Mouse (Mus musculus) liver, embryonic 12.5 days (tissue): ENCODE data around the gene Olfr1387. TPM values are rescaled to one million over a fixed set of nuclear protein-coding genes. Genes with fewer than 3 reads are reported as not detected.

Source experiments
- polyA plus RNA-seq: library from polyadenylated mRNA; unstranded; fragments of >200 nt; fragmentation: Nextera tagmentation; extraction: Ambion mirVana; gene quantifications from 2 replicates; pipeline ENCODE4 v1.2.1, GENCODE M21; 2016

Olfr1387 gene
- polyA plus RNA-seq, 1 experiment from 2014 or later, result not detected

Other genes with a start within 250 kb of the Olfr1387 start
- 35.4 and 35.7 TPM in 2 replicates for gene Mgat1, start 211.2 kb upstream of the Olfr1387 start, polyA plus RNA-seq
- gene Olfr1393, start 177.0 kb upstream of the Olfr1387 start, polyA plus RNA-seq, result 0.05 and 0.10 TPM in 2 replicates
- gene Olfr1392, start 170.1 kb upstream of the Olfr1387 start, polyA plus RNA-seq, result not detected in 2 replicates
- not detected in 2 replicates for gene Olfr10, start 150.6 kb upstream of the Olfr1387 start, polyA plus RNA-seq
- gene Olfr1391, start 132.6 kb upstream of the Olfr1387 start, polyA plus RNA-seq, result not detected in 2 replicates
- not detected in 2 replicates for gene Olfr1390, start 120.2 kb upstream of the Olfr1387 start, polyA plus RNA-seq
- gene Olfr1389, start 32.3 kb upstream of the Olfr1387 start, polyA plus RNA-seq, result not detected in 2 replicates
- 0.07 and 0.11 TPM in 2 replicates for gene Olfr1388, start 18.7 kb upstream of the Olfr1387 start, polyA plus RNA-seq
- not detected in 2 replicates for gene Olfr1386, start 9.7 kb downstream of the Olfr1387 start, polyA plus RNA-seq
- gene Olfr1385, start 33.7 kb downstream of the Olfr1387 start, polyA plus RNA-seq, result not detected in 2 replicates
- not detected in 2 replicates for gene Olfr1384, start 51.4 kb downstream of the Olfr1387 start, polyA plus RNA-seq
- not detected in 2 replicates for gene Olfr1383, start 64.3 kb downstream of the Olfr1387 start, polyA plus RNA-seq
- not detected in 2 replicates for gene Olfr1382, start 72.9 kb downstream of the Olfr1387 start, polyA plus RNA-seq
- gene Olfr1381, start 88.1 kb downstream of the Olfr1387 start, polyA plus RNA-seq, result not detected in 2 replicates
- gene Olfr1380, start 101.5 kb downstream of the Olfr1387 start, polyA plus RNA-seq, result not detected in 2 replicates
- 4.7 and 4.8 TPM in 2 replicates for gene Flt4, start 153.9 kb downstream of the Olfr1387 start, polyA plus RNA-seq
- gene Scgb3a1, start 208.3 kb downstream of the Olfr1387 start, polyA plus RNA-seq, result not detected in 2 replicates